Mouse (Mus musculus): Measurements from ENCODE around the gene Tbc1d16.

The Tbc1d16 gene

DNA sequence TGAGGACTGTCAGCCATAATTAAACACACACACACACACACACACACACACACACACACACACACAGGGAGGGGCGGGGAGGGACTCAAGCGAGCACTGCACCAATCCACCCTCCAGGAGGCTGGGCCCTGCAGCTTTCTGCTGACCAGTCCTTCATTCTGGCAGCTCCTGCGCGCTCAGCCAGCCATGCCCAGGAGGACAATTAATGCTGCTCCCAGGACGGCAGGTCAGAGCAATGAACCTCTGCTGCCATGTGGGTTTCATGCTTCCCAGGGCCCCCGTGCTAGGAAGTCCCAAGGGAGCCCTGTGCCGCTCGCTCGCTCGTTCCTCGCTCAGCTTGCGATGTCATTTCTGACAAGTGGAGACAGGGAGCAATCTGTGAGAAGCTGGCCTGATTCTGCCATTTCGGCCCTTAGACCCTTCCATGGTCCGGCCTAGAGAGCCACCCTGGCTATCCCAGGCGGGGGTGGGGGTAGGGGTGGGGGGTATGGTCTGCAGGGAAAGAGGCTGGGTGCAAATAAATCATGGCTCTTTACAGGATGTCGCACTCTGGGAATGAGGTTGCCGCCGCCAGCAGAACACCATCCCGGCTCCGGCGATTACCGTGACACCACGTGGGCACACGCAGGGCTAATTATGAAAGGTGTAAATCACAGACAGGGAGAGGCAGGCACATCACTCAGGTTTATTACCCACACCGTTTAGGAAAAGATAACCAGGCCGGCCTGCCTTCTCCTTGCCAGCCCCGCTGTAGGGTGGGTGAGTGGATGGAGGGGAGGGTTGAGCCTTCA, 51.7 kb downstream of the Tbc1d16 start:
- DNase-seq (ENCODE audit: inconsistent ontology term): peak; percentile 12

DNA sequence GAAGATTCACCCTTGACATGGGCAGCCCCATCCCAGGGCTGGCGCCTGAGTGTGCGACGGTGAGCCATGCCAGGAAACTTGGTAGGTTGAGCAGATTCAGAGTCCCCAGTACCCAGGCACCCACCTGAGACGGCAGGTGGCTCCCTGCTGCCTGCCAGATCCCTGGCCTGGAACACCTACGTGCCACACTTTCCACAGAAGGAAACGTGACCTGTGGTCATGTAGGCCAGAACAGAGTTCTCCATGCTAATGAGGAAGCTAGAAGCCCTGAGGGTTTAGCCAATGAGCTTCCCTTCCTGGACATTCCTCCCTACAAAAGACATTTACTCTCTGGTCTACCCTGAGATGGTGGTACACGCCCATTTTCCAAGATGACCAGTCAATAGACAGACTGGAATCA, 56.7 kb downstream of the Tbc1d16 start:
- no peak for DNase-seq (ENCODE audit: inconsistent ontology term)

DNA sequence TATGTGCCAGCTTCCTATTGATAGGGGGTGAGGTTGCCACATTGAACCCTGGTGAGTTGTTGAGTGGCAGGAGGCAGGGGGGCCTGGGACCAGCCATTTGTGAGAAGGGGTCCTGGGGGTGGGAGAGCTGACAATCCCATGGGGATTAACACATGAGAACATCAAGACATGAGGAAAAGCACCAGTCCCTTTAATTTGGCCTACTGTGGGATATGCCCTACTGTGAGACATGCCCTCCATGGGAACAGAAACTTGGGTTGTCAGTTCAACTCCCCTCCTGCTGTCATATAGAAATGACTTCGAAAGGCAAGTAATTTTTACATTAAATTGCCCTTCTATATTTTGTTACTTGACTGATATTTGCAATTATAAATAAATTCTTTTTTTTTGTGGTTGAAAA, 59.4 kb downstream of the Tbc1d16 start:
- no peak for DNase-seq (ENCODE audit: inconsistent ontology term)

DNA sequence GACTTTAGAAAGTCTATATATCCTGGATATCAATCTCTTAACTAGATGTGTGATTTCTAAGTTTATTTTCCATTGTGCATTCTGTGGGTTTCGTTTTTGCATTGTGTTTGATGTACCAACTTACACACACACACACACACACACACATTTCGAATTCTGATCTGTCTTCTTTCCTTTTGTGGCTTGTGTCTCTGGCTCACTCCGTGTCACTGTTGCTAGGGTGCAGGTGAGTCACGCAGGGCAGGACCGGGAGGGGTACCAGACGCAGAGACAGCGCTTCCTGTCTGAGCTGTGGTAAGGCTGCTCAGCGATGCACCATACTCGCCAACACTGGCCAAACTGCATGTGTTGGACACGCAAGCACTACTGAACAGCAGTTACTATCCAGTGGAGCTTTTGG, 62.3 kb downstream of the Tbc1d16 start:
- peak; percentile 30 for DNase-seq (ENCODE audit: inconsistent ontology term)

DNA sequence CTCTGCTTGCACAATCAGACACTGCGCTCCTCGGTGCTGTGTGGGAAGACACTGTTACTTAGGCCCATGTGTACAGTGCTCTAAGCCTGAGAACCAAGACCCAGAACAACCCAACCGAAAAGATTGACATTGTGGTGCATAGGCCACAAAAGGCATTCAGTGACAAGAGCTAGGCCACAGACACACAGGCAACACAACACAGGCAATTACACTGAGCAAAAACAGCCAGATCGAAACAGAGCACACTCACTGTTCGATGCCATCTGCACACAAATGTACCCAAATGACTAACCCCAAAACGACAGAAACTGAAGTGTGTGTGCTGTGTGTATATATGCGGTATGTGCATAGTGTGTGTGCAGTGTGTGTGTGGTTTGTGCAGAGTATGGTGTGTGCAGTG, 63.9 kb downstream of the Tbc1d16 start:
- no peak for DNase-seq (ENCODE audit: inconsistent ontology term)

DNA sequence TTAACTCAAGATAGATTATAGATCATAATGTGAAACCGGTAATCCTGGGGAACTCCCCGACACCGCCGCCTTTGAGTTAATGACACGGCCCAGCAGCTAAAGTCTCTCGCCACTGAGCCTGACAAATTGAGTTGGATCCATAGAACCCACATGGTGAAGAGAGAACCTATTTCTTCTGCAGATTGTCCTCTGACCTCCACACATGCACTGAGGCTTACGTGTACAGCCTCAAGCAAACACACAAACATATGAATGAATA, 64.6 kb downstream of the Tbc1d16 start:
- DNase-seq (ENCODE audit: inconsistent ontology term): no peak

DNA sequence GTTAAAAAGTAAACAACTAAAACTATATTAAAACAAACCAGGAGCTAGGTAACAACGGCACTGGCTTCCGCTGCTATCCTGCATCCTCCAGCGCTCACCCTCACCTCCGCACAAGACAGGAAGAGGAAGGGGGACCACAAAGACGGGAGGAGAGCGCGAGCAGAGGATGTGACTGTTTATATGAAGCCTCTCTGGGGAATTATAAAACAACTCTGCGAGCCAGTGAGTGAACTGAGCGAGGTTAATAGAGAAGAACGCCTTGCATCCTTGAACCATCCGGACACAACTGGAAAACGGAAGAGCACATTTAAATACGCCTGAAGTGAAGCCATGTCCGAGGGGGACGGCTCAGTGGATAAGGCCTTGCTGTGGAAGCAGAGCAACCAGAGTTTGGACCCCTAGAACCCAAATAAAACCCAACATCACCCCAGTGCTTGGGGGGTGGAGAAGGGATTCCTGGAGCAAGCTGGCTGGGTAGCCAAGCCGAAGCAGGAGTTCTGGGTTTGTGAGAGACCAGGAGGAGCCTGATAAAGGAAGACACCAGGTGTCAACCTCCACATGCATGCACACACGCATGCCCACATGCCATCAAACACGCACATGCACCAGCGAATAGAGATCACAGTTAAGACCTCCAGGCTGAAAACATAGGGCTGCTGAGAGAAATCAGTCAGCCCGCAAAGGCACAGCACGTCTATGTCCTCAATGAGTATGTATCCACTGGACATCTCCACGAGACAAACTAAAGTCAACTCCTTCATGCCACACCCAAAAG, 65.2 kb downstream of the Tbc1d16 start:
- DNase-seq (ENCODE audit: inconsistent ontology term): no peak

DNA sequence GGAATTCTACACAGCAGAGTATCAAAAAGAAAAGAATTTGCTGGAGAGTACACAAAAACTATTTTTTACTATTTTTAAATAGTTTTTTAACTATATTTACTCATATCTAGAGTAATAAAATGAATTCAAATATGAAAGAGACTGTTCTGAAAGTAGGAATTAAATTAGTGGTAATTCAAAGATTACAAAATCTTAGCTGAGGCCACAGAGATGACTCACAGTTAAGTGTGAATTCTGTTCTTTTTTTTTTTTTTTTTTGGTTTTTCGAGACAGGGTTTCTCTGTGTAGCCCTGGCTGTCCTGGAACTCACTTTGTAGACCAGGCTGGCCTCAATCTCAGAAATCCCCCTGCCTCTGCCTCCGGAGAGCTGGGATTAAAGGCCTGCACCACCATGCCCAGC, 66.6 kb downstream of the Tbc1d16 start:
- DNase-seq (ENCODE audit: inconsistent ontology term): no peak

DNA sequence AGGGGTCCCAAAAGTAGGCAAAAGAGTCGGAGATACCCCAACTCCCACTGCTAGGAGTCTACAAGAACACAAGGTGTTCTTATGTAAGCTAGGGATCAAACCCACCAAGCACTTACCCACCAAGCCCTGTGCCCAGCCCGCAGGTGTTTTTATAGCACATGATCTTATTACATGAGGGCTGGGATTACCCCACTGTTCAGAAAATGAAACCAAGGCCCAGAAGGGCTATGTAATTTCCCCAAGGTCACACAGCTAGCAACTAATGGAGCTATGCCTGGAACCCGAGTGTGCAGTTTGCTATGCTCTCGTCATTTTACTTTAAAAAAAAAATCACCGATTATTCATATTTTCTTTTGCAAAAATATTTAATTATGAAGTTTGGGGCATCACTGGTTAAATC, 68.2 kb downstream of the Tbc1d16 start:
- DNase-seq (ENCODE audit: inconsistent ontology term): no peak

GRCm38 (mm10) chr11:119159496-119159895, 68.8 kb downstream of the Tbc1d16 start:
- no peak for DNase-seq (ENCODE audit: inconsistent ontology term)

DNA sequence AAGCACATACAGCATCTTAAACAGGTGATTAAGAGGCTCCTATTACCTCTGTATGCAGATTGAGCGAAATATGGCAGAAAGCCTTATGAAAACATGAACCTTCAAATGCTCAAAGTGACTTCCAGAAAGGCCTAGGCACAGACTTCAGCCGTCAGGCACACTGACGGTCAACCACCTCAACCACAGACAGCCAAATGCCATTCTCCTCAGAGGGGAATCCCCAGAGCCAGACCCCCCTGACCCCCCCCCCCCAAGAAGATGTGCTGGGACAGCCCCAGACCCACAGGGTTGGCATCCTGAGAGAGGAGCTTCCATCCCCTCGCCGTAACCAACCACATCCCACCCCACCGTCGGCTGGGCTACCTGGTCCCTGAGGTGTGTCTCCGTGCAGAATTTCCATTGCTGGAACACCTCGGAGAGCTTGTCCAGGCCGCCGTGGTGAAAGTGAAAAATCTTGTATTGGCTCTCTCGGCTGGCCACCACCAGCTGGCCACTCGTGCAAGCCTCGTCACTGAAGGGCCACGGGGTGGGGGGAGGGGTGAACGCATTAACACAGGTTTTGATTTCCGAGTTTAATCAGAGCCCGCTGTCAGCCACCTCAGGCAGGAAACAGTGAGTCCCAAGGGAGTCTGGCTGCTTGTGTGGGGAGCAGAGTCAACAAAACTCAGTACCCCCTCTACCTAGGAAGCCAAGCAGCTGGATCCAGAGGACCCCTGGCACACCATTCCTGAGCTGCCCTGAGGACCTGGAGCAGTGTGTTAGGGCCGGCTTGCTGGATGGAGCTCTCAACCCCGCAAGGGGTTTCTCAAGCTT, 70.7 kb downstream of the Tbc1d16 start:
- DNase-seq (ENCODE audit: inconsistent ontology term): no peak

DNA sequence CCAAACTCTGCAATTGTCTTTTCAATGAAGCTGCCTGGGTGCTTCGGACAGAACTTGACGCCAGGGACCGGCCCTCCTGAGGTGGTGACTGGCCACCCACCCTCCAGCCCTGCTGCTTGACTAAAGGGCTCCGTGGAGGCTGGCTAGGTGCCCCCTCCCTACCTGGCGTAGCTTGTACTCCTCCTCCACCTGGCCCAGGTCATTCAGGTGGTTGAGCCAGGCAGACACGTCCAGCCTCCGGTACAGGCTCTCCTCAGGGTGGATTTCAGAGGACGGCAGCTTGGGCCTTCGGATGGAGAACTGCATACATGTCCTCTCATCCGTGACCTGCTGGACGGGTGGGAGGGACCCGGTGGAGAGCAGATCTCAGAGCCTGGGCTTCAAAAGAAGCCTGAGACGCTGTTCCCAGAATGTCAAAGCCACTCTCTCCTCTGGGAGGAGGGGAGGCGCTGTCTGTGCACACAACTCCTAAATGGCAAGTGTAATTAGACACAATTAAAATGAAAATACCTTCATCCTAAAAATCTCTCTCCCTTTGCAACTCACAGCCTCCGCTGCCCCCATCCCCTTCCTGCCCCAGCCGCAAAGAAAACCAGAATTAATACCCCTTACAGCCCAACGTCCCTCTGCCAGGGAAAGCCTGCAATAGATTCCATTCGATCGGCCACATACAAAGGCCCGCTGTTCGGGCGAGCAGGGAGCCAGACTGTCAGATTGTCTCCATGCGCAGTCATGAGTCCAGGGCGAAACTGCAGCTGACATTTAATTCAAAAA, 71.6 kb downstream of the Tbc1d16 start:
- peak; percentile 73 for DNase-seq (ENCODE audit: inconsistent ontology term)

DNA sequence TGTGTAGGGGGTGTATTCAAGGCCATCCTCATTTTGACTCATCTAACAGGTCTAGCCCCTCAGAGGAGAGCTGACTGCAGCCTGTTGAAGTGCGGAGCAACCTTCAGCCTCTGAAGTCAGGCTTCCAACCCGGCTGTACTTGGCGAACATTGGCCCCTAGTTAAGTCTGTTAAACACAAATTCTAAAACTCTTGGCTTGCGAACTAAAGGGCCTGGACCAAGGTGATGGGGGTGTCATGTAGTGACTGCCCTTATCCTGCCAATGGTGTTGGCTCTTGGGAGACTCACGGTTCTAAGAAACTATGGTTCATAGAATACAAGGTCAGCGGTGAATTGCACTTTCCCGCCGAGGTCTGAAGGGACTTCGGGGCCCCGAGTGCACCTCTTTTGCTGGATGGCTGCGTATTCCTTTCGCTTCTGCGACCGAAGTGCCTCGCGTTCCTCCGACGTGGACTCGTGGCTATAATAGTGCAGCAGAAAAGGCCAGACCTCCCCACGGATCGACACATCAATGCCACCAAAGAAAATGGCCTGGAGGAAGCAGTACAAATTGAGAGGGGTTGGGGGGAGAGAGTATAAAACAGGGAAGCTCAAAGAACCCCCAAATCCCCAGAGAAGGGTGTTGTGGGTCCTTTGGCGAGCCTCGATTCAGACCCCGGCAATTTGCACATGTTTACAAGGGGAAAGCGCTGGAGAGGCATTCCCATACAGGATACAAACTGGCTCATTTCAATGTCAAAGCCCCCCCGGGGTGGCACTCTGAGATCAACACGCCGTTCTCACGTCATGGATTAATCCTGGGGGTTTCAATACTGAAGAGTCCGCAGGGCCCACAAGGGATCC, 72.4 kb downstream of the Tbc1d16 start:
- no peak for DNase-seq (ENCODE audit: inconsistent ontology term)

- peak; percentile 70 for DNase-seq (ENCODE audit: inconsistent ontology term)
Observed at GRCm38 (mm10) chr11:119152321-119152831, 75.9 kb downstream of the Tbc1d16 start.

DNA sequence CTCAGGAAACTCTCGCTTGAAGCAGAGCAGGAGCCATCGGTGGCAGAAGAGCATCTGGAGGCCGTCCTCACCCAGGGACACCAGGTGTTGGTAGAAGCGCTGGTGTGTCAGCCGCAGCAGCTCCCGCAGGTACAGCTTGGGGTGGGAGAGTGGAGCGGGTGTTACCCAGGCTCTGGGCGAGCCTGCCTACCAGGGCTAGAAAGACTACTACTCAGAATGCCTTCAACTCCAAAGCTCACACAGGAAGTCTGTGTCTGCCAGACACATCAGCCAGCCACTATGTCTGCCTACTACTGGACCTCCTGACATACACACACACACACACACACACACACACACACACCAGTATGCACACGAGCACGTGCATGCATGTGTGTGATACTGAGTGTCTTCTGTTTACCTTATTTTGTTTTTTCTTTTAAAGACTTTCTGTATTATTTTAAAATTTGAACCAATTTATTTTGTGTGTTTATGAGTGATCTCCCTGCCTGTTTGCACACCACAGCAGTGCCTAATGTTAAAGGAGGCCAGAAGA, 77.2 kb downstream of the Tbc1d16 start:
- DNase-seq (ENCODE audit: inconsistent ontology term): no peak

DNA sequence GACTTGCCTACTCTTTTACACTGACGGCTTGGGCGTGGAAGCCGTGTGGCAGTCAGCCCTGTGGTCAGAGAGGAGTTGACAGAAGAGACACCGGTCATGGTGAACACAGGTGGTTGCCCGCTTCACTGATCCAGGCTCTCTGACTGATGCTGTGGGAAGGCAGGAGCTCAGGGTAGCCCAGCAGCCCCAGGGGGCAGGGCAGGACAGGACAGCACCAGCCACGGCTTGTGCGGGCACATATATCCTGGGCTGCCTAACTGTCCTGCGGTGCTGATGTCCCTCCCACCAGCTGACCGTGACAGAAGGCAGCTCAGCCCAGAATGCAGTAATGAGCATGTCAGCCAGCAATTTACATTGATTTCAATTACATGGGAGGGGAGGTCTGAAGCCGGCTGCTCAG, 77.9 kb downstream of the Tbc1d16 start:
- DNase-seq (ENCODE audit: inconsistent ontology term): no peak

- no peak for DNase-seq (ENCODE audit: inconsistent ontology term)
Observed at GRCm38 (mm10) chr11:119148829-119149228, 79.5 kb downstream of the Tbc1d16 start.

GRCm38 (mm10) chr11:119147153-119147552, 81.1 kb downstream of the Tbc1d16 start:
- no peak for DNase-seq (ENCODE audit: inconsistent ontology term)

DNA sequence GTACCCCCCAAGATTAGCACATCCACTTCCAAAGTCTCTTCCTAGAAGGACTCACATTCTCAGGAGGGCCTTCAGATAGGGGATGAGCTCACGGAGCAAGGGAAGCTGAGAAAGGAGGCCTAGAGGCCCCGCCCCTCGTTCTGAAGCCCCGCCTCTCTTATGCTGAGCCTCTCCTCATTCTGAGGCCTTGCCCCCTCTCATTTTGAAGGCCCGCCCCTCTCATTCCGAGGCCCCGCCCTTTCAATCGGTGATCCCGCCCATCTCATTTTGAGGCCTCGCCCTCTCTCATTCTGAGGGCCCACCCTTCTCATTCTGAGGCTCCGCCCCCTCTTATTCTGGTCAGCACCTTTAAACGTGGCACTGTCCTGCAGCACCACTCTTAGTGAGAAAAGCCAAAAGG, 82.2 kb downstream of the Tbc1d16 start:
- no peak for DNase-seq (ENCODE audit: inconsistent ontology term)

DNA sequence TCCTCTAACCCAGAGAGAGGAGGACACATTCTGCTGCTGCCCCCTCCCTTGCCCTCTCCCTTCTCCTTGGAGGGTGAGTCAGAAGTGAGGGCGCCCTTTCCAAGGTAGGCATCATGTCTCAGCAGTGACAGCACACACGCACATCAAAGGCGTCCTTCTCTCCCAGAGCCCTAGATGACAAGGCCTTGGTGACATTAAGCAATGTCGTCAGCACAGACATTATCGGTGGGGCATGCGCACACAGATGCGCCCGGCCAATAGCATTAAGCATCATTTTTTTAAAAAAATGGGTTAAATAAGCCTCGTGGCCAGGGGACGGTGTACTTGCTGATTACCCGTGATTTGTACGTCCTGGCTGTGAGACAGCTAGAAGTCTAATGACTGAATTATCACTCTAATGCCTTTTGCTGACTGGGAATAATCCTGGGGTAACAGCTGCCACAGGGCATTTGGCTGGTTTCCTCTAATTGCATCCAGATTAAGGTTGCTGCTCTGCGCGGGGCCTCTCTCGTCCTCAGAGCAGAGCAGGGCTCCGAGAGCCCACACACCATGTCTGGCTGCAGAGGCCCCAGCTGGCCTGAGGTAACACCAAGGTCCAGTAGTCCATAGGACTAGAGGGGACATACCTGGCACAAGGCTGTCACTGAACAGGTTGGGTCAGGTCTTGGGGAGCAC, 83.4 kb downstream of the Tbc1d16 start:
- no peak for DNase-seq (ENCODE audit: inconsistent ontology term)
